Mouse (Mus musculus) lung, postnatal 0 days (tissue): ENCODE measurements around the gene Gak. TPM values are rescaled to one million over a fixed set of nuclear protein-coding genes. Genes with fewer than 3 reads are reported as not detected.

Experiments used
- ATAC-seq: fragments of 200-750 bp; cut with Nextera tagmentation; 2 replicates; pipeline ENCODE4 v1.8.0; 2017; ENCODE audit warnings: moderate library complexity
- DNase-seq: peaks from one replicate; pipeline ENCODE4 v3.0.0-alpha.2; 2016; ENCODE audit warnings: low spot score
- H3K27ac ChIP-seq: fragments of 300-500 bp; sonication (generic); 2 replicates; pipeline ENCODE4 v1.5.1; 2014; ENCODE audit warnings: antibody characterized with exemption, mild to moderate bottlenecking, low read length, mixed read lengths
- H3K27me3 ChIP-seq: fragments of 300-500 bp; sonication (generic); replicated peaks from 2 replicates; pipeline ENCODE4 v1.6.1; 2014; ENCODE audit warnings: low read length, mixed read lengths; ENCODE audit not compliant: insufficient read depth
- H3K36me3 ChIP-seq: fragments of 300-500 bp; sonication (generic); 2 replicates; pipeline ENCODE4 v1.6.1; 2014; ENCODE audit warnings: low read length, mixed read lengths; ENCODE audit not compliant: insufficient read depth
- H3K4me1 ChIP-seq: fragments of 300-500 bp; sonication (generic); 2 replicates; pipeline ENCODE4 v1.6.1; 2014; ENCODE audit warnings: antibody characterized with exemption, low read depth, low read length, mixed read lengths; ENCODE audit not compliant: insufficient read depth
- H3K4me2 ChIP-seq: fragments of 300-500 bp; sonication (generic); replicated peaks from 2 replicates; pipeline ENCODE4 v1.6.1; 2014; ENCODE audit warnings: low read depth, mild to moderate bottlenecking, low read length, moderate library complexity, mixed read lengths
- H3K4me3 ChIP-seq: fragments of 300-500 bp; sonication (generic); 2 replicates; pipeline ENCODE4 v1.5.1; 2014; ENCODE audit warnings: low read depth, low read length
- H3K9ac ChIP-seq: fragments of 300-500 bp; sonication (generic); replicated peaks from 2 replicates; pipeline ENCODE4 v1.6.1; 2014; ENCODE audit warnings: low read depth, mild to moderate bottlenecking
- H3K9me3 ChIP-seq: fragments of 300-500 bp; sonication (generic); 2 replicates; pipeline ENCODE4 v1.6.1; 2016; ENCODE audit warnings: low read length, mixed read lengths
- CTCF ChIP-seq: IDR thresholded peaks from 2 replicates; pipeline ENCODE4 v1.5.1; 2016; ENCODE audit warnings: antibody characterized with exemption, mild to moderate bottlenecking
- EP300 ChIP-seq: IDR thresholded peaks from 2 replicates; pipeline ENCODE4 v1.6.1; 2016; ENCODE audit warnings: antibody characterized with exemption, mild to moderate bottlenecking, control low read depth
- WGBS: fragments of 180-500 bp; shearing (Covaris S2); extraction: QIAGEN DNeasy Blood & Tissue Kit; methylation state at CpG from one replicate; pipeline ENCODE4 v1.1.7; 2014; 5-methylcytosine and 5-hydroxymethylcytosine counted together
- polyA plus RNA-seq: library from polyadenylated mRNA; unstranded; fragments of >200 nt; fragmentation: Nextera tagmentation; extraction: Ambion mirVana; gene quantifications from 2 replicates; pipeline ENCODE4 v1.2.1, GENCODE M21; 2015

The Gak gene
- polyA plus RNA-seq, 1 experiment from 2014 or later = 39.9 TPM

GRCm38 (mm10) chr5:108562483-108562882 is 67.1 kb downstream of the Gak start:
- Histone ChIP-seq H3K27ac (no peak overlapping the region), H3K27me3 (no peaks in the 10 kb centered on the region), H3K9me3 (no peaks in the 10 kb centered on the region), H3K4me1 (no peaks in the 10 kb centered on the region; the same call in 1 of the 2 replicates), H3K9ac (no peak overlapping the region), H3K4me2 (no peak overlapping the region), H3K36me3 (no peaks in the 10 kb centered on the region), H3K4me3 (no peak overlapping the region)
- DNase-seq (no peak), ATAC-seq (no peak)
- TF ChIP-seq CTCF = no peak
- TF ChIP-seq EP300 = no peak
- WGBS = 66% methylated on average over 2 of the region's 2 CpGs

- Histone ChIP-seq H3K36me3 (no peaks in the 10 kb centered on the region), H3K9ac (no peak overlapping the region), H3K27me3 (no peaks in the 10 kb centered on the region), H3K9me3 (no peaks in the 10 kb centered on the region), H3K27ac (no peak overlapping the region), H3K4me3 (no peak overlapping the region), H3K4me2 (no peak overlapping the region), H3K4me1 (no peaks in the 10 kb centered on the region)
- DNase-seq (no peak), ATAC-seq (no peak)
- no peak for TF ChIP-seq EP300
- TF ChIP-seq CTCF = no peak
- WGBS = 64% methylated on average over 4 of the region's 4 CpGs
Measured at GRCm38 (mm10) chr5:108556986-108557385, 72.6 kb downstream of the Gak start.

DNA sequence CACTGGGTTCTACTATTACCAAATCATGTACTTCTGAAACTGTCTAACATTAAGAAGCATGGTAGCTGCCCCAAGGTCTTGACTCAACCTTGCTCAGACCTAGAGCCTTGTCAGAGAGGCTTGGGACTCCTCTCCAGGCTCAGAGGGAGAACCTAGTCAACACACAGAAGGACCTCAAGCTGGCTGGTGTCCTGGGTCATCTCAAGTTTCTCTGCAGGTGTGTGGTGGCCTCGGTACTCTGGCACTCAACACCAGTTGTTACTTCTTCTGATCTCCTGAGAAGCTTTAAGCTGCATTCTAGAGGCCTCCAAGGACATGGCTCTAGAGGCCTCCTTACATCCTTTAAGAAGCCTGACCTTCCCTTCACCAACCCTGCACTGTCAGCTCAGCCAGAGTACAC is 75.5 kb downstream of the Gak start:
- Histone ChIP-seq H3K4me1 (no peaks in the 10 kb centered on the region), H3K4me3 (no peak overlapping the region), H3K9me3 (no peaks in the 10 kb centered on the region), H3K9ac (no peak overlapping the region), H3K27ac (no peak overlapping the region), H3K27me3 (peaks cover 10% of the 10 kb centered on the region; the same call in 1 of the 2 replicates), H3K36me3 (no peaks in the 10 kb centered on the region), H3K4me2 (no peak overlapping the region)
- DNase-seq (no peak), ATAC-seq (no peak)
- WGBS = 47% methylated on average over 1 of the region's 1 CpGs
- TF ChIP-seq CTCF (no peak), EP300 (no peak)

GRCm38 (mm10) chr5:108550207-108550594 is 79.4 kb downstream of the Gak start:
- TF ChIP-seq CTCF = no peak
- TF ChIP-seq EP300 = no peak
- under 1% methylated on average over 16 of the region's 16 CpGs for WGBS
- DNase-seq (no peak), ATAC-seq (no peak)
- no peaks in the 10 kb centered on the region for H3K4me1 ChIP-seq
- no peak overlapping the region for H3K9ac ChIP-seq
- H3K4me2 ChIP-seq = peak overlapping the region; percentile 35; the same call in 1 of the 2 replicates
- no peaks in the 10 kb centered on the region for H3K36me3 ChIP-seq
- no peak overlapping the region for H3K27ac ChIP-seq
- peaks cover 10% of the 10 kb centered on the region; the same call in 1 of the 2 replicates for H3K27me3 ChIP-seq
- no peaks in the 10 kb centered on the region for H3K9me3 ChIP-seq
- no peak overlapping the region for H3K4me3 ChIP-seq

- no peak within 1 kb of the TSS for H3K9ac ChIP-seq
- TF ChIP-seq CTCF (no peak), EP300 (no peak)
Measured at GRCm38 (mm10) chr5:108549489-108550206, 79.9 kb downstream of the Gak start, which contains the start of gene Cplx1. Gene Cplx1, minus strand, starts transcription at chr5:108550024.

DNA sequence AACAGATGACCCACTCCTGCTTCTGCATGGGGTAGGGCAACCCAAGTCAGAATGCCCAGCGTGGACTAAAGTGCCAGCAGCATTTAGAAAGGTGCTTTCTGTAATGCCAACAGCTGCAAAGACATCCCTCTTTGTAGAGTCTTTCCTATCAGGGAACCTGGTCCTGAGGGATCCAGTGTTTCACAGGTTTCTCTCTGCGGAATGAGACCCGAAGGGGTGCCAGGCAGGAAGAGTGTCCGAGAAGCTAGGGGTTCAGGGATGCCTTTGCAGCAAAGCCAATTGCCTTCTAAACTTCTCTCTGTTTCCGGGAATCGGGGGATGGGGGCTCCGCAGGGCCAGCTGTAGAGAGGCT is 80.4 kb downstream of the Gak start:
- Histone ChIP-seq H3K9me3 (no peaks in the 10 kb centered on the region), H3K36me3 (no peaks in the 10 kb centered on the region), H3K27ac (no peak overlapping the region), H3K4me3 (no peak overlapping the region), H3K9ac (no peak overlapping the region), H3K4me2 (no peak overlapping the region), H3K27me3 (peaks cover 10% of the 10 kb centered on the region; the same call in 1 of the 2 replicates), H3K4me1 (no peaks in the 10 kb centered on the region)
- TF ChIP-seq EP300 (no peak), CTCF (no peak)
- no peak for ATAC-seq
- WGBS = 18% methylated on average over 7 of the region's 7 CpGs
- no peak for DNase-seq

More at GRCm38 (mm10) chr5:108549489-108550206, 79.9 kb downstream of the Gak start, which contains the start of gene Cplx1:
- peak; percentile 50 for DNase-seq
- Histone ChIP-seq H3K4me1 (no peaks in the 10 kb centered on the region), H3K27me3 (peaks cover 10% of the 10 kb centered on the region; the same call in 1 of the 2 replicates), H3K4me2 (peak within 1 kb of the TSS; percentile 35; the same call in 1 of the 2 replicates), H3K4me3 (no peak within 1 kb of the TSS), H3K36me3 (no peaks in the 10 kb centered on the region), H3K27ac (no peak within 1 kb of the TSS), H3K9me3 (no peaks in the 10 kb centered on the region)
- ATAC-seq = peak; percentile 57
- WGBS = 2% methylated on average over 54 of the region's 56 CpGs
